Mouse (Mus musculus) lung, adult 2 months (tissue): ENCODE measurements around the gene Bcap31. TPM values are rescaled to one million over a fixed set of nuclear protein-coding genes. Genes with fewer than 3 reads are reported as not detected.

ENCODE experiments used
- DNase-seq: peaks from one replicate; pipeline ENCODE4 v3.0.0; 2022
- H3K4me1 ChIP-seq: fragments of 200-500 bp; 2 replicates; pipeline ENCODE4 v1.6.1; 2011; ENCODE audit warnings: low read length; ENCODE audit not compliant: control insufficient read depth, insufficient read depth
- H3K4me3 ChIP-seq: fragments of 200-500 bp; replicated peaks from 2 replicates; pipeline ENCODE3; 2011; ENCODE audit warnings: low read depth, mild to moderate bottlenecking, control low read depth, low read length; ENCODE audit errors: extremely low read depth
- CTCF ChIP-seq: fragments of 200-500 bp; IDR thresholded peaks from 2 replicates; pipeline ENCODE4 v1.5.1; 2011; ENCODE audit warnings: mild to moderate bottlenecking, low read length, control low read depth; ENCODE audit not compliant: insufficient read depth
- POLR2A ChIP-seq: fragments of 200-500 bp; IDR thresholded peaks from 2 replicates; pipeline ENCODE4 v1.6.1; 2011; ENCODE audit warnings: low read depth, mild to moderate bottlenecking, control low read depth, low read length, borderline replicate concordance; ENCODE audit errors: extremely low read depth
- WGBS: fragments of 180-500 bp; shearing (Covaris S2); methylation state at CpG from one replicate; pipeline ENCODE4 v1.1.7; 2018; 5-methylcytosine and 5-hydroxymethylcytosine counted together
- polyA plus RNA-seq: library from polyadenylated mRNA; depleted of rRNA; stranded (reverse); fragments of >200 nt; gene quantifications from 2 replicates; pipeline ENCODE4 v1.2.3, GENCODE M21; 2012

The Bcap31 gene
- polyA plus RNA-seq, 1 experiment: 71.0 TPM

DNA sequence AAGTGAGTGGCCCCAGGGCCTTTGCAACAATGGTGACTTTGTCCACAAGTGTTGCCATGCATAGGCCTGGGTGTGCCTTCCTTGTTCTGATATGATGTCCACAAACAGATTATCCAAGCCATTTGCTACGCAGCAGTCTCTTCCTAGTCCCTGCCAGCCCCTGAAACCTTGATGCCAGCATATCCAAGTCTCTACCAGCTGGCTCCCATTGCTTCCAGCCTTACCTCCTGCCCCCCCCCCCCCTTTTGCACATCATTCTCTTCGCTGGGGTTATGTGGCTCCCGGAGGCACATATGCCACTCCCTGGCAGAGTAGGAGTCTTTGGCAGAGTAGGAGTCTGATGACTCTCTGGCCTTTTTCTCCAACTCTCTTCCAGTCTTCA, 55.7 kb downstream of the Bcap31 start:
- whole genome bisulfite sequencing: 68% methylated on average over 3 of the region's 3 CpGs

DNA sequence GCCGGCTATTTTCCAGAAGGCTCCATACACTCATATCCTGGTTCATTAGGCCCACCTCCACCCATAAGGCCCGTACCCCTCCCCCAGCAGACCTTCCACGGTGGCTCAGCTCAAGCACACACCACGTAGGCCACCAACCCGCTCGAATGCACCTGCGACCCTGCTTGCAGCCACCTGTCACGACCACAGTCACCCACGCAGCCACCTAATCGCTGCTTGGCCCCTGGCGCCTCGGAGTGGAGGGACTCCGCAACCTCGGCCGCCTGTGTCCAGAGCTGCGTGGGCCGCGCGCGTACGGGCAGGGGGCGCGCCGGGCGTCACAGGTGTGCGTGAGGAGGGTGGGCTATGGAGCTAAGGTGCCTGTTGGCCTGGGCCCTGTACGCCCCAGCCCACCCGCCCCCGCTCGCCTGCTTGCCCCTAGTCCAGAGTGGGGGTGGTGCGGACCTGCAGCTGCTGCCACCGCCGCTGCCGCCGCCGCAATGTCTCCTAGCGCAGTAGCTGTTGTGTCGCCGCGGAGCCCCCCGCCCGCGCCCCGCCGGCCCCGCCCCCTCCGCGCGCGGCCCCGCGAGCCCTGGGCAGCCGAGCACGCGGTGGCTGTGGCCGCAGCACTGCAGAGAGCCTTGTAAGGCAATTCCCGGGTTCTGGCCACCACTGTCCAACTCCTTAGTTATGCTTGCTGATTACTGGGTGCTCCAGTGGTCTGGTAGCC, 56.2 kb downstream of the Bcap31 start, which contains the start of gene Pnck:
Pnck (minus strand) TSS at position 543 of the 709 bp plus-strand sequence.
- DNase-seq: no peak

More for the DNA sequence above, 55.7 kb downstream of the Bcap31 start:
- no peak overlapping the region for H3K4me3 ChIP-seq
- H3K4me1 ChIP-seq: no peaks in the 10 kb centered on the region; the same call in 1 of the 2 replicates
- DNase-seq: no peak
- TF ChIP-seq CTCF (no peak), POLR2A (no peak)

DNA sequence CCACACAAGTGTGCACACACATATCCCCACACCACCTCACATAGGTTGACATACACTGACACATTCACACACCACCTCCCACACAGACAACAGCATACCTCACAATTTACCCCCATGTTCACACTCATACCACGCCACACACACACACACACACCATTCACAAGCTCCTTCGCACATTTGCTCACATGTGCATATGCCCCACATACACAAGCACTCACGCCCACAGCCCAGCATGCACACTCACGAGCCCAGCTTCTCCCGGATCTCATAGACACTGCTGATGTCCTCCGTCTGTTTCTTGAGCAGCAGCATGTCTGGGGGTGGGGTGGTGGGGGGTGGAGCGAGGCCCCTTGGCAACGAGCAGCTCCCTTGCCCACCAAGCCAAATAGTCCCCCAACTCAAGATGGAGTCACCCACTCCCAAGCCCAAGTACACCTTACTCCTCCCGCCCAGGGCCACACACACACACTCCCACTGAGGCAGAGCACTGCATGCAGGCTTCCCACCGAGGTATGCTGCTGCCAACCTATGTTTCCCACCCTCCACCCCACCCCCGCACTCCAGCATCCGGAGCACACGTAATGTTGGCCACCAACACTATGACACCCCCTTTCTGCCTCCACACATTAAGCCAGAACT, 56.9 kb downstream of the Bcap31 start:
- Histone ChIP-seq H3K4me1 (no peaks in the 10 kb centered on the region; the same call in 1 of the 2 replicates), H3K4me3 (no peak overlapping the region)
- no peak for DNase-seq
- no peak for TF ChIP-seq POLR2A
- TF ChIP-seq CTCF: no peak
- 69% methylated on average over 13 of the region's 13 CpGs for WGBS

More for the DNA sequence above, 56.2 kb downstream of the Bcap31 start, which contains the start of gene Pnck:
- peak within 1 kb of the TSS; percentile 6 for H3K4me3 ChIP-seq
- no peak for TF ChIP-seq CTCF
- no peak for TF ChIP-seq POLR2A
- no peaks in the 10 kb centered on the region; the same call in 1 of the 2 replicates for H3K4me1 ChIP-seq
- WGBS: 30% methylated on average over 57 of the region's 57 CpGs

DNA sequence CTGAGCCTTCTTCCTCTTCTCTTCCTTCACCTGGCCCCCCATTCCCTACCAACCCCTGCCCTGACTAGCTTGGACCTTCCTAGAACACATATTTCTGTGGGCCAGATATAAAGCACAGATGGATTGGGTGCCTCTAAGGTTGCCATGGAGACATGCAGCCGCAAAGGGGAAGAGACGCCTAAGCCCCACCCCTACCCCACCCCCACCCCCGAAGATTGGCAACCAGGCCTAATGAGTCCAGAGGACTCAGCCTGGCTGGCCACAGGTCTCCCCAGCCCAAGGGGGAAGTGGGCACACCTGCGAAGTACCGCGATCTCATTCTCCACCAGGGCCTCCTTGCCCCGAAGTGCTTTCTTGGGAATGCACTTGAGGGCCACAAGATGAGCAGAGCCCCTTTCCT, 57.6 kb downstream of the Bcap31 start:
- no peak for TF ChIP-seq POLR2A
- no peak for TF ChIP-seq CTCF
- Histone ChIP-seq H3K4me1 (no peaks in the 10 kb centered on the region; the same call in none of the 2 replicates), H3K4me3 (no peak overlapping the region)
- DNase-seq: no peak
- 58% methylated on average over 7 of the region's 7 CpGs for WGBS

DNA sequence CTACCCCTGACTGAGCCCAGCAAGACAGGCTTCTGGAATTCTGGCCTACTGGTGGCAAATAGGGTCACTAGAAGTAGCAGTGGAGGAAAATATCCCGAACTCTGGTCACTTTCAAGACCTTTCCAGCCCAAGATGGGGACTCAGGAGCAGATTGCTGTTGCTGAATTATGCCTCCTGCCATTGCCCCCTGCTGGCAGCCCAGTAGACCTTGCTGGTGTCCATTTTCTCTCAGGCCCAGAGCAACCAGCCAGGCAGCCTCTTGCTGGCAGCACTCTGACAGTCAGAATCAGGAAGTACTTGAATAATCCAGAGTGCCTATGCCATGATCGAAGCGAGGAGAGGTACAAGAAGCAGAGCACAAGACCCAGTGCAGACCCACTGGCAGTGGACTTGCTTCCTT, 60.4 kb downstream of the Bcap31 start:
- no peak for TF ChIP-seq POLR2A
- TF ChIP-seq CTCF: peak; percentile 55
- 50% methylated on average over 3 of the region's 3 CpGs for WGBS
- H3K4me3 ChIP-seq: no peak overlapping the region
- DNase-seq: peak; percentile 28
- no peaks in the 10 kb centered on the region; the same call in none of the 2 replicates for H3K4me1 ChIP-seq

DNA sequence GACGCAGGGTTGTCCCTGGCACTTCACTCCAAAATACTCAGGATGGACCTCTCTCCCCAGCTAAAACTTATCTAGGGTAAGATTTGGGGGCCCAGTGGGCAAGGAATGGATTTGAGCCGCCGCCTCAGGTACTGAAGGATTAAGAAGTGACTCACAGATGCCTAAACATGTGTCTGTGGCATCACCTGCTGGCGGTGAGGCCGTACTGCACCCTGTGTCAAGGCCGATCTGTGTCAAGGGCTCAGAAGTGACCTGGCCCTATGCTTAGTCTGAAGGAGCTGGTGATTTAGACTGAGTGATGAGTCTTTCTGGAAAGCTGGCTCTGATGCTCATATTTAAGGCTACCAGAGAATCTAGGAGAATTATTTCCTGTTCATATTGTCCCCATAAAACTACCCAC, 61.8 kb downstream of the Bcap31 start:
- no peak for TF ChIP-seq POLR2A
- peak; percentile 98 for TF ChIP-seq CTCF
- H3K4me3 ChIP-seq: no peak overlapping the region
- DNase-seq: peak; percentile 66
- 23% methylated on average over 6 of the region's 6 CpGs for WGBS
- H3K4me1 ChIP-seq: no peaks in the 10 kb centered on the region; the same call in none of the 2 replicates

DNA sequence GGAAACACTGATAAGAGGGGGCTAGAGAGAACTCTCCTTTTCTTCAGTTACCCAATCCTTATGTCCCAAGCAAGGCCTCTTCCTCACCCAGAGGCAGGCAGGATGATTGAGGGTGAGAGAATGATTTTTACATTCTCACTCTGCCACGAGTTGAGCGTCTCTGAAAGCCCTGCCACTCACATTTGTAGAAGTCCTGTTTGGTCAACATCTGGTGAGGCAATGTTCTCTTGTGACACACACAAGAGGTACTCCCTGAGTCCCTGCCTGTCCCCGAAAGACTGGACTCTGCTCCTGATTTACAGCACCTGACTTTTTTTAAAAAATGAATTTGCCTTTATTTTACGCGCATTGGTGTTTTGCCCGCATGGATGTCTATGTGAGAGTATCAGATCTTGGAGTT, 62.6 kb downstream of the Bcap31 start:
- DNase-seq: no peak
- no peaks in the 10 kb centered on the region; the same call in none of the 2 replicates for H3K4me1 ChIP-seq
- TF ChIP-seq CTCF (no peak), POLR2A (no peak)
- WGBS: 78% methylated on average over 6 of the region's 6 CpGs
- no peak overlapping the region for H3K4me3 ChIP-seq

DNA sequence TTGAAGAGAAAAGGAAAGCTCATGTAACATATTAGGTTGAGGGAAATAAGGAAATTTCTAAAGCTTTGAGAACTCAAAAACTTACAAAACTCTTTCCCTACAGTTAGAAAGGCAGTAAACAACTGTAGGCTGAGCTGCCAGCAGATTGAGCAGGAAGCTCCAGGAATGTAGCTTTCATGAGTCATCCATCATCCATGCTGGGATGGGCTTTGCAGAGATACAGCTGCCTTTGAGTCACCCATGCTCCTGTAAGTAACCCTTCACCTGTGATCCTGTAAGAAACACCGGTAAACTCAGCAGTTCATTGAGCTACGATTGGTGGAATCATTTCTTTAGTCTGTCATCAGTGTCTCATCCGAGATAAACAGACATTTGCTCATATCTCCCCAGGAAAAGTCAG, 65.1 kb downstream of the Bcap31 start:
- TF ChIP-seq POLR2A (no peak), CTCF (no peak)
- WGBS: 56% methylated on average over 3 of the region's 3 CpGs
- Histone ChIP-seq H3K4me1 (no peaks in the 10 kb centered on the region; the same call in none of the 2 replicates), H3K4me3 (no peak overlapping the region)
- no peak for DNase-seq

DNA sequence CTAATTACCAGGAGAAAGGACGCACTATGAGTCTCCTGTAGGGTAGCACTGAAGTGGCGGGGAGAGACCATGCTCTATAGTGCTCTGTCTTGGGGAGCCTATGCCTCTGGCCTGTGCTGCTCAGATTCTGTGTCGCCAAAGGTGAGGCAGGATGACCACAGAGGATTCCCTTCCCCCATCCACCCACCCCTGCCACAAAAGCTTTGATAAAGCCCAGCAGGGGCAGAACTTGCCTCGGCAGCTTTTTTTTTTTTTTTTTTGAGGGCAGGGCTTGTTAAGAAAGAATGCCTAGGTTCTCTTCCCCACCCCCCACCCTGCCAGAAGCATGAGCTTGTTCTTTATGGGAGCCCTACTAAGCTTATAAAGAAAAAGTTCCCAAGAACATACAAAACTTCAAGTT, 70.9 kb downstream of the Bcap31 start:
- no peak for DNase-seq
- no peak for TF ChIP-seq CTCF
- no peak for TF ChIP-seq POLR2A
- no peak overlapping the region for H3K4me3 ChIP-seq
- WGBS: 42% methylated on average over 4 of the region's 4 CpGs
- no peaks in the 10 kb centered on the region for H3K4me1 ChIP-seq
